Mouse (Mus musculus) spleen, adult 2 months (tissue): ENCODE measurements around the gene Kctd5. TPM values are rescaled to one million over a fixed set of nuclear protein-coding genes. Genes with fewer than 3 reads are reported as not detected.

Source experiments
- DNase-seq, 2 experiments: peaks; one replicate each; pipeline versions ENCODE4 v3.0.0 to v3.0.0-alpha.2; 2012 to 2021; ENCODE audit warnings: low spot score in 2 of 2, low read depth in 1 of 2
- H3K27ac ChIP-seq: fragments of 200-500 bp; 2 replicates; pipeline ENCODE4 v1.5.1; 2012; ENCODE audit warnings: low read length, inconsistent platforms; ENCODE audit not compliant: insufficient read depth
- H3K27me3 ChIP-seq: fragments of 200-500 bp; 2 replicates; pipeline ENCODE4 v1.6.1; 2012; ENCODE audit warnings: mild to moderate bottlenecking, moderate library complexity, low read length, inconsistent platforms; ENCODE audit not compliant: control insufficient read depth, insufficient read depth
- H3K36me3 ChIP-seq: fragments of 200-500 bp; 2 replicates; pipeline ENCODE4 v1.6.1; 2012; ENCODE audit warnings: mild to moderate bottlenecking, low read length, inconsistent platforms; ENCODE audit not compliant: control insufficient read depth, insufficient read depth
- H3K4me1 ChIP-seq: fragments of 200-500 bp; 2 replicates; pipeline ENCODE4 v1.6.1; 2011; ENCODE audit warnings: inconsistent platforms; ENCODE audit not compliant: control insufficient read depth, insufficient read depth, insufficient read length
- H3K4me3 ChIP-seq: fragments of 200-500 bp; 2 replicates; pipeline ENCODE4 v1.5.1; 2011; ENCODE audit warnings: mild to moderate bottlenecking, inconsistent platforms; ENCODE audit not compliant: insufficient read depth, insufficient read length; ENCODE audit errors: extremely low read depth
- CTCF ChIP-seq: fragments of 200-500 bp; IDR thresholded peaks from 2 replicates; pipeline ENCODE4 v1.5.1; 2011; ENCODE audit warnings: mild to moderate bottlenecking, inconsistent platforms; ENCODE audit not compliant: insufficient read depth, insufficient read length, insufficient replicate concordance; ENCODE audit errors: extremely low read depth
- POLR2A ChIP-seq: fragments of 200-500 bp; IDR thresholded peaks from 2 replicates; pipeline ENCODE4 v1.6.1; 2011; ENCODE audit warnings: low read depth, low read length, inconsistent platforms
- WGBS: fragments of 180-500 bp; shearing (Covaris S2); methylation state at CpG from one replicate; pipeline ENCODE4 v1.1.7; 2018; 5-methylcytosine and 5-hydroxymethylcytosine counted together
- polyA plus RNA-seq: library from polyadenylated mRNA; depleted of rRNA; stranded (reverse); fragments of >200 nt; gene quantifications from 2 replicates; pipeline ENCODE4 v1.2.3, GENCODE M21; 2012; rRNA removed

Kctd5 gene
- 14.7 and 24.3 TPM in 2 replicates for polyA plus RNA-seq

GRCm38 (mm10) chr17:24072919-24073696, at the start of gene Kctd5:
Gene Kctd5 (minus strand): TSS chr17:24073485.
- under 1% methylated on average over 62 of the region's 62 CpGs for WGBS
- no peaks in the 10 kb centered on the region for H3K27me3 ChIP-seq
- peaks cover 4% of the 10 kb centered on the region; the same call in 1 of the 2 replicates for H3K36me3 ChIP-seq
- H3K4me3 ChIP-seq, result peak within 1 kb of the TSS; percentile 85
- TF ChIP-seq CTCF, result no peak
- peak; percentile 40; the same call in 1 of the 2 replicates for TF ChIP-seq POLR2A
- peak; percentile 87 to 93 for DNase-seq
- H3K4me1 ChIP-seq, result peaks cover 6% of the 10 kb centered on the region; the same call in 1 of the 2 replicates
- peak within 1 kb of the TSS; percentile 71 for H3K27ac ChIP-seq

- H3K4me1 ChIP-seq, result peaks cover 2% of the 10 kb centered on the region; the same call in 1 of the 2 replicates
- TF ChIP-seq POLR2A, result no peak
- TF ChIP-seq CTCF, result no peak
Observed at GRCm38 (mm10) chr17:24119446-24119845, 46.2 kb upstream of the Kctd5 start.

GRCm38 (mm10) chr17:24113031-24113430, 39.7 kb upstream of the Kctd5 start:
- Histone ChIP-seq H3K27me3 (no peaks in the 10 kb centered on the region), H3K4me1 (peaks cover 2% of the 10 kb centered on the region; the same call in 1 of the 2 replicates), H3K27ac (no peak overlapping the region), H3K4me3 (no peak overlapping the region), H3K36me3 (peaks cover 12% of the 10 kb centered on the region)
- TF ChIP-seq CTCF (no peak), POLR2A (no peak)
- WGBS, result 90% methylated on average over 4 of the region's 4 CpGs
- DNase-seq, result no peak

More at GRCm38 (mm10) chr17:24119446-24119845, 46.2 kb upstream of the Kctd5 start:
- 77% methylated on average over 3 of the region's 3 CpGs for WGBS
- DNase-seq, result no peak
- no peak overlapping the region for H3K4me3 ChIP-seq
- no peaks in the 10 kb centered on the region; the same call in 1 of the 2 replicates for H3K36me3 ChIP-seq
- H3K27me3 ChIP-seq, result no peaks in the 10 kb centered on the region
- H3K27ac ChIP-seq, result no peak overlapping the region

DNA sequence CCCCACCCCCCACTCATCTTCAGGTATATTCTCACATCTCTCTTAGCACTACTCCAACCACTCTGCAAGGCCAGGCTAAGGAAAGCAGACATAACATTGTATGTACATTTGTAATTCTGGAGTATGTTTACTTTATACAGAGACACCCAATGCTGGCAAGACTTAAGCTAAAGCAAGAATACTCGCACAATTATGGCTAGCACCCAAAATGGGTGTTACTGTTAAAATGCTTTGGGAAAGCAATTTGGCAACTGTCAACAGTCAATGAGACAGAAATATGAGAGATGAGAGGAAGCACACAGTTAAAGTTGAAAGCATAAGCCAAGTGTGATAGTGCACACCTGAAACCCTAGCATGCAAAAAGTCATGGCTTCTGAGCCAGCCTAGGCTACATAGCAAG, 38.0 kb upstream of the Kctd5 start:
- TF ChIP-seq CTCF (no peak), POLR2A (no peak)
- Histone ChIP-seq H3K27me3 (no peaks in the 10 kb centered on the region), H3K36me3 (peaks cover 20% of the 10 kb centered on the region), H3K4me1 (no peaks in the 10 kb centered on the region), H3K27ac (no peak overlapping the region), H3K4me3 (no peak overlapping the region)
- WGBS, result 98% methylated on average over 1 of the region's 1 CpGs
- no peak for DNase-seq

DNA sequence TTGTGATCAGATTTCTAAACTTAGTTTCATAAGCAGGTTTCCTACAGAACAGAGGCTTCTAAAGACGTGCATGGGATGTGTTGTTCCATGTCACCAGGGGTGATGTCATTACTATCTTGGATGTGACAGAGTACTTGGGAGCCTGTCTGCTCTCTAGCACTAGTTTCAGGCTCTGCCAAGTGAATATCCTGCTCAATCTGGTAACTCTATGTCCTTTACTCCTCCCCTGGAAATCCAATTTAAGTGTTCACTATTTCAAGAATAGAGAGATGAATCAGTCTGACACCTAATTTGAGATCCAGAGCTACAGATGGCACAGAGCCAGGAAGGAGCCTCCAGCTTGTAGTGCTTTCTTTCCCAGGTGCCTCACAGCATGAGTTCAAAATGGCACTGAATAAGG, 35.6 kb upstream of the Kctd5 start:
- H3K4me3 ChIP-seq, result no peak overlapping the region
- no peaks in the 10 kb centered on the region for H3K4me1 ChIP-seq
- no peaks in the 10 kb centered on the region for H3K27me3 ChIP-seq
- TF ChIP-seq POLR2A (no peak), CTCF (no peak)
- peaks cover 28% of the 10 kb centered on the region for H3K36me3 ChIP-seq
- DNase-seq, result no peak
- no peak overlapping the region for H3K27ac ChIP-seq
- WGBS, result 86% methylated on average over 1 of the region's 1 CpGs

- H3K4me3 ChIP-seq, result no peak overlapping the region
- H3K36me3 ChIP-seq, result peaks cover 35% of the 10 kb centered on the region
- no peaks in the 10 kb centered on the region for H3K4me1 ChIP-seq
- no peaks in the 10 kb centered on the region for H3K27me3 ChIP-seq
- 92% methylated on average over 2 of the region's 2 CpGs for WGBS
- H3K27ac ChIP-seq, result no peak overlapping the region
- TF ChIP-seq CTCF, result no peak
- no peak for TF ChIP-seq POLR2A
- no peak for DNase-seq
Observed at GRCm38 (mm10) chr17:24105111-24105510, 31.8 kb upstream of the Kctd5 start.

DNA sequence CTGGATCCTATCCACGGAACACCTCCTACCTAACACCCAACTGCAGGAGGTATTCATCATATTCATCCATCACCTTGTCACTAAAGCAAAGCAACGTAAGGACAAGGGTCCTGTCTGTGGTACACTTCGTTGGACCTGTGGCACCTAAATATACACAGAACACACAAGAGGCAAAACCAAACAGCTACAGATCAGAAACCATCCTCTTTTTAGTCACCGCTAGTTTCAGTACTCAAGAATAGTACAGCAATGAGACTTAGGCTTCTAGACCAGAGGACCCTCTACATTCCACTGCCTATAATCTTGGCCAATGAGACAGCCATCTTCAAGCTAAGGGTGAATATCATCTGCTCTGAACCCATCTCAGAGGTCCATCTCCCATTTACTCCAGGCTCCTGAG, 25.1 kb upstream of the Kctd5 start:
- Histone ChIP-seq H3K27ac (no peak overlapping the region), H3K4me1 (no peaks in the 10 kb centered on the region), H3K27me3 (no peaks in the 10 kb centered on the region), H3K36me3 (peaks cover 27% of the 10 kb centered on the region), H3K4me3 (no peak overlapping the region)
- WGBS, result 92% methylated on average over 4 of the region's 4 CpGs
- DNase-seq, result no peak
- TF ChIP-seq CTCF (no peak), POLR2A (no peak)
